Mouse (Mus musculus) limb, embryonic 10.5 days (tissue): ENCODE measurements around the gene Zfp580. TPM values are rescaled to one million over a fixed set of nuclear protein-coding genes. Genes with fewer than 3 reads are reported as not detected.

Experiments
- DNase-seq: peaks from one replicate; pipeline ENCODE4 v3.0.0-alpha.2; 2017; ENCODE audit warnings: low spot score
- H3K27ac ChIP-seq: fragments of 300-500 bp; sonication (generic); 2 replicates; pipeline ENCODE4 v1.5.1; 2016; ENCODE audit warnings: mild to moderate bottlenecking
- H3K27me3 ChIP-seq: fragments of 300-500 bp; sonication (generic); 2 replicates; pipeline ENCODE4 v1.6.1; 2016; ENCODE audit warnings: low read depth, mild to moderate bottlenecking; ENCODE audit not compliant: poor library complexity, severe bottlenecking
- H3K36me3 ChIP-seq: fragments of 300-500 bp; sonication (generic); 2 replicates; pipeline ENCODE4 v1.6.1; 2016; ENCODE audit warnings: mild to moderate bottlenecking, moderate library complexity
- H3K4me1 ChIP-seq: fragments of 300-500 bp; sonication (generic); 2 replicates; pipeline ENCODE4 v1.6.1; 2016
- H3K4me3 ChIP-seq: fragments of 300-500 bp; sonication (generic); 2 replicates; pipeline ENCODE4 v1.5.1; 2016; ENCODE audit warnings: mild to moderate bottlenecking, moderate library complexity
- H3K9me3 ChIP-seq: fragments of 300-500 bp; sonication (generic); replicated peaks from 2 replicates; pipeline ENCODE4 v1.6.1; 2016; ENCODE audit warnings: mild to moderate bottlenecking
- WGBS: fragments of 180-500 bp; shearing (Covaris S2); methylation state at CpG from one replicate; pipeline ENCODE4 v1.1.7; 2016; 5-methylcytosine and 5-hydroxymethylcytosine counted together
- polyA plus RNA-seq: library from polyadenylated mRNA; unstranded; fragments of >200 nt; fragmentation: Nextera tagmentation; extraction: Ambion mirVana; gene quantifications from 2 replicates; pipeline ENCODE4 v1.2.1, GENCODE M21; 2016

The Zfp580 gene
- polyA plus RNA-seq, 1 experiment from 2014 or later = 34.3 TPM

- no peak for DNase-seq
- Histone ChIP-seq H3K4me1 (peaks cover 14% of the 10 kb centered on the region), H3K27ac (peak overlapping the region; percentile 89), H3K4me3 (peak overlapping the region; percentile 81), H3K27me3 (no peaks in the 10 kb centered on the region), H3K36me3 (peaks cover 75% of the 10 kb centered on the region), H3K9me3 (no peaks in the 10 kb centered on the region)
- WGBS = 23% methylated on average over 6 of the region's 6 CpGs
Observed at GRCm38 (mm10) chr7:5080815-5081214, 29.5 kb downstream of the Zfp580 start.

- 79% methylated on average over 6 of the region's 6 CpGs for WGBS
Observed at GRCm38 (mm10) chr7:5081241-5081640, 29.9 kb downstream of the Zfp580 start.

GRCm38 (mm10) chr7:5081939-5082338 is 30.6 kb downstream of the Zfp580 start:
- 97% methylated on average over 2 of the region's 2 CpGs for WGBS
- no peaks in the 10 kb centered on the region for H3K9me3 ChIP-seq
- H3K4me1 ChIP-seq = peaks cover 22% of the 10 kb centered on the region
- no peak for DNase-seq
- H3K36me3 ChIP-seq = peaks cover 75% of the 10 kb centered on the region
- H3K27ac ChIP-seq = no peak overlapping the region
- no peak overlapping the region for H3K4me3 ChIP-seq
- H3K27me3 ChIP-seq = no peaks in the 10 kb centered on the region

More at GRCm38 (mm10) chr7:5081241-5081640, 29.9 kb downstream of the Zfp580 start:
- H3K27ac ChIP-seq = no peak overlapping the region
- H3K4me3 ChIP-seq = peak overlapping the region; percentile 81
- H3K27me3 ChIP-seq = no peaks in the 10 kb centered on the region
- H3K4me1 ChIP-seq = peaks cover 17% of the 10 kb centered on the region
- no peaks in the 10 kb centered on the region for H3K9me3 ChIP-seq
- no peak for DNase-seq
- H3K36me3 ChIP-seq = peaks cover 76% of the 10 kb centered on the region

- H3K36me3 ChIP-seq = peaks cover 75% of the 10 kb centered on the region
- 94% methylated on average over 18 of the region's 18 CpGs for WGBS
- no peak for DNase-seq
- peaks cover 28% of the 10 kb centered on the region for H3K4me1 ChIP-seq
- H3K27ac ChIP-seq = no peak overlapping the region
- no peak overlapping the region for H3K4me3 ChIP-seq
- H3K9me3 ChIP-seq = no peaks in the 10 kb centered on the region
- no peaks in the 10 kb centered on the region for H3K27me3 ChIP-seq
Observed at GRCm38 (mm10) chr7:5083325-5084105, 32.2 kb downstream of the Zfp580 start.

GRCm38 (mm10) chr7:5085512-5085911 is 34.2 kb downstream of the Zfp580 start:
- Histone ChIP-seq H3K36me3 (peaks cover 80% of the 10 kb centered on the region), H3K4me3 (no peak overlapping the region)
- 94% methylated on average over 1 of the region's 1 CpGs for WGBS

GRCm38 (mm10) chr7:5086921-5087440 is 35.6 kb downstream of the Zfp580 start:
- Histone ChIP-seq H3K9me3 (no peaks in the 10 kb centered on the region), H3K27ac (no peak overlapping the region), H3K27me3 (no peaks in the 10 kb centered on the region), H3K36me3 (peaks cover 92% of the 10 kb centered on the region), H3K4me1 (peaks cover 14% of the 10 kb centered on the region; the same call in 1 of the 2 replicates), H3K4me3 (no peak overlapping the region)
- WGBS = 40% methylated on average over 5 of the region's 5 CpGs
- no peak for DNase-seq

More at GRCm38 (mm10) chr7:5085512-5085911, 34.2 kb downstream of the Zfp580 start:
- H3K27me3 ChIP-seq = no peaks in the 10 kb centered on the region
- peaks cover 25% of the 10 kb centered on the region for H3K4me1 ChIP-seq
- H3K27ac ChIP-seq = no peak overlapping the region
- no peaks in the 10 kb centered on the region for H3K9me3 ChIP-seq
- no peak for DNase-seq

- no peaks in the 10 kb centered on the region for H3K27me3 ChIP-seq
- H3K9me3 ChIP-seq = no peaks in the 10 kb centered on the region
- DNase-seq = no peak
- no peak overlapping the region for H3K27ac ChIP-seq
- peaks cover 95% of the 10 kb centered on the region for H3K36me3 ChIP-seq
- WGBS = 88% methylated on average over 4 of the region's 4 CpGs
- peaks cover 14% of the 10 kb centered on the region; the same call in 1 of the 2 replicates for H3K4me1 ChIP-seq
- no peak overlapping the region for H3K4me3 ChIP-seq
Observed at GRCm38 (mm10) chr7:5087886-5088285, 36.5 kb downstream of the Zfp580 start.

GRCm38 (mm10) chr7:5089853-5090252 is 38.5 kb downstream of the Zfp580 start:
- no peak for DNase-seq
- Histone ChIP-seq H3K27me3 (no peaks in the 10 kb centered on the region), H3K9me3 (no peaks in the 10 kb centered on the region), H3K4me1 (peaks cover 14% of the 10 kb centered on the region; the same call in 1 of the 2 replicates), H3K36me3 (peaks cover 95% of the 10 kb centered on the region), H3K27ac (no peak overlapping the region), H3K4me3 (no peak overlapping the region)
- WGBS = 96% methylated on average over 15 of the region's 15 CpGs

- DNase-seq = no peak
- peaks cover 95% of the 10 kb centered on the region for H3K36me3 ChIP-seq
- 92% methylated on average over 15 of the region's 15 CpGs for WGBS
Observed at GRCm38 (mm10) chr7:5091008-5091728, 39.8 kb downstream of the Zfp580 start.

GRCm38 (mm10) chr7:5092381-5092780 is 41.0 kb downstream of the Zfp580 start:
- Histone ChIP-seq H3K9me3 (no peaks in the 10 kb centered on the region), H3K27me3 (no peaks in the 10 kb centered on the region), H3K36me3 (peaks cover 96% of the 10 kb centered on the region), H3K27ac (no peak overlapping the region), H3K4me1 (0 out of 2 replicates have a peak, but pooled peaks cover 2% of the 10 kb centered on the region), H3K4me3 (no peak overlapping the region)
- 89% methylated on average over 6 of the region's 6 CpGs for WGBS
- no peak for DNase-seq

More at GRCm38 (mm10) chr7:5091008-5091728, 39.8 kb downstream of the Zfp580 start:
- Histone ChIP-seq H3K4me3 (no peak overlapping the region), H3K4me1 (peaks cover 12% of the 10 kb centered on the region; the same call in 1 of the 2 replicates), H3K9me3 (no peaks in the 10 kb centered on the region), H3K27ac (no peak overlapping the region), H3K27me3 (no peaks in the 10 kb centered on the region)

GRCm38 (mm10) chr7:5092831-5093510 is 41.6 kb downstream of the Zfp580 start:
- no peak for DNase-seq
- Histone ChIP-seq H3K27me3 (no peaks in the 10 kb centered on the region), H3K4me3 (no peak overlapping the region), H3K27ac (no peak overlapping the region), H3K9me3 (no peaks in the 10 kb centered on the region), H3K4me1 (no peaks in the 10 kb centered on the region), H3K36me3 (peaks cover 96% of the 10 kb centered on the region)
- 88% methylated on average over 21 of the region's 21 CpGs for WGBS

- no peaks in the 10 kb centered on the region for H3K9me3 ChIP-seq
- H3K27ac ChIP-seq = no peak overlapping the region
- peaks cover 61% of the 10 kb centered on the region for H3K36me3 ChIP-seq
- H3K4me3 ChIP-seq = no peak overlapping the region
- DNase-seq = no peak
- no peaks in the 10 kb centered on the region for H3K4me1 ChIP-seq
- no peaks in the 10 kb centered on the region for H3K27me3 ChIP-seq
- 95% methylated on average over 5 of the region's 5 CpGs for WGBS
Observed at GRCm38 (mm10) chr7:5098769-5099168, 47.4 kb downstream of the Zfp580 start.
